Mouse (Mus musculus): ENCODE measurements at regions not wholly inside any gene's neighbourhood (a gene's known extent, or its start where the extent isn't known, plus 50 kb on each side); places are given as distances from the start of the nearest gene placed in this dataset.

DNA sequence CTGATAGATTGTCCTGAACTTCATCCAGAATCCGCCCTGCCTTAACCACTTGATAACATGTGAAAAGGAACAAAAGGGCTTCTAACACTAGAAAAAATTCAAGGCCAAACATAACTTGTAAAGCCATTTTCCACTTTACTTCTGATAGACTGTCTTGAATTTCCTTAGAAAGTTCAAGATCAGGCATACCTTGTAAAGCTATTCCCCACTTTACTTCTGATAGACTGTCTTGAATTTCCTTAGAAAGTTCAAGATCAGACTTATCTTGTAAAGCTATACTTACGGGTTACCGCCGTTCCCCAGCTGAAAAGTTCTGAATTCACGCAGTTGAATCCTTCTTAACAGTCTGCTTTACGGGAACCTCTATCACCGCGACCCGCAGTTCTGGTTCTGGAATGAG lies 108.4 kb downstream of the Gm21913 start:
- peak; percentile 1 to 57 for DNase-seq (ENCODE audit: low spot score in 2 of 2)

All from layer of hippocampus, postnatal 14 days (tissue).